In the genomic region with DNA sequence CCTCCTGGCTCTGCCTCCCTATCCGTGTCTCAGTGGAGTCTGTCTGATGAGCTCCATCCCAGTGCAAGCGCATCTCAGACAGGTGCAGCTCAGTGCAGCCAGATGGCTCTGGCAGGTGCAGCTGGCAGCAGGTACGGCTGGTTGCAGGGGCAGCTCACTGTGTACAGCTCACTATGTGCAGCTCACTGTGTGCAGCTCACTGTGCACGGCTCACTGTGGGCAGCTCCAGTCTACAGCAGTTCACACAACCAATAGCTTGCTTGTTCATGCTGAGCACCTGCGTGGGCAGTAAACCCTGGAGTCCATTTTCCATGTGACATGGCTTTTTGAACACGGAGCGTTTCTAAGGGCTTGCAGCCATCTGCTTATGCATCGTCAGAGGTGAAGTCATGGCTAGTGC, we compare ENCODE assay signal across 10 mouse cellular contexts. TPM values are rescaled to one million over a fixed set of nuclear protein-coding genes. Genes with fewer than 3 reads are reported as not detected.
DNase-seq lines count a peak whose midpoint lies in the region; ATAC-seq and TF ChIP-seq lines count a peak whose summit lies in the region.
"Had no signal": no experiment of that assay in that cellular context is flagged by ENCODE, and none has a peak within 500 bp of the region (broad histone marks: within the 10 kb centered on the region; RNA-seq: fewer than 3 reads in every experiment).

No protein-coding gene starts in this region.

- ATAC-seq in forebrain, embryonic 15.5 days (replicated peaks), result 0 out of 2 replicates have a peak, but pooled peaks have one; percentile 28
- no peak for ATAC-seq in kidney, postnatal 0 days (replicated peaks; ENCODE audit: low FRiP score, low read depth)

- H3K27ac ChIP-seq in forebrain, embryonic 15.5 days (replicated peaks), result no peak overlapping the region
- H3K27ac ChIP-seq in forebrain, embryonic 10.5 days, result no peak overlapping the region
- no peak overlapping the region for H3K27ac ChIP-seq in kidney, postnatal 0 days

- H3K36me3 ChIP-seq in forebrain, embryonic 15.5 days, result no peaks in the 10 kb centered on the region
- no peaks in the 10 kb centered on the region for H3K36me3 ChIP-seq in forebrain, embryonic 10.5 days (replicated peaks)
- H3K36me3 ChIP-seq in kidney, postnatal 0 days (ENCODE audit: insufficient read depth, low read length), result no peaks in the 10 kb centered on the region

- H3K4me3 ChIP-seq in forebrain, embryonic 15.5 days, result no peak overlapping the region
- H3K4me3 ChIP-seq in forebrain, embryonic 10.5 days, result no peak overlapping the region
- no peak overlapping the region for H3K4me3 ChIP-seq in kidney, postnatal 0 days (replicated peaks; ENCODE audit: low read depth, low read length)

- no peak for TF ChIP-seq CTCF in kidney, postnatal 0 days (IDR thresholded peaks at IDR 0.05; ENCODE audit: low read depth)

- no peak overlapping the region for H3K4me2 ChIP-seq in forebrain, embryonic 15.5 days (replicated peaks)
- H3K4me2 ChIP-seq in kidney, postnatal 0 days (ENCODE audit: low read length), result peak overlapping the region; percentile 37; the same call in 1 of the 2 replicates

- H3K27me3 ChIP-seq in forebrain, embryonic 15.5 days, result no peaks in the 10 kb centered on the region
- no peaks in the 10 kb centered on the region for H3K27me3 ChIP-seq in forebrain, embryonic 10.5 days (ENCODE audit: poor library complexity, severe bottlenecking)
- H3K27me3 ChIP-seq in kidney, postnatal 0 days (ENCODE audit: insufficient read depth, low read length), result no peaks in the 10 kb centered on the region

- no peak for DNase-seq in forebrain, embryonic 10.5 days (ENCODE audit: extremely low spot score, low spot score)
- DNase-seq in kidney, postnatal 0 days (ENCODE audit: low spot score), result no peak
- no peak for DNase-seq in kidney, adult 18-20 months
- DNase-seq in right cerebral cortex, postnatal 25 days, result peak; percentile 50
- no peak for DNase-seq in right cerebral cortex, adult 18-20 months
- no peak for DNase-seq in thymus, postnatal 4 days
- no peak for DNase-seq in ovary, postnatal 10 days (ENCODE audit: low spot score)
- DNase-seq: forebrain, postnatal 0 days; kidney, postnatal 36 days had no signal

- whole genome bisulfite sequencing in forebrain, embryonic 15.5 days, result 85% methylated on average over 8 of the region's 8 CpGs
- WGBS in forebrain, embryonic 10.5 days, result 90% methylated on average over 8 of the region's 8 CpGs
- 72% methylated on average over 8 of the region's 8 CpGs for WGBS in kidney, postnatal 0 days

- peaks cover 23% of the 10 kb centered on the region for H3K4me1 ChIP-seq in forebrain, embryonic 15.5 days
- H3K4me1 ChIP-seq in forebrain, embryonic 10.5 days, result peaks cover 36% of the 10 kb centered on the region
- peaks cover 33% of the 10 kb centered on the region for H3K4me1 ChIP-seq in kidney, postnatal 0 days (replicated peaks; ENCODE audit: insufficient read depth, low read length)

- H3K9me3 ChIP-seq in forebrain, embryonic 15.5 days, result no peaks in the 10 kb centered on the region
- H3K9me3 ChIP-seq in forebrain, embryonic 10.5 days, result no peaks in the 10 kb centered on the region
- H3K9me3 ChIP-seq in kidney, postnatal 0 days (replicated peaks; ENCODE audit: low read length), result no peaks in the 10 kb centered on the region

- H3K9ac ChIP-seq in forebrain, embryonic 15.5 days (replicated peaks), result no peak overlapping the region
- 0 out of 2 replicates have a peak overlapping the region, but pooled peaks have one; percentile 13 for H3K9ac ChIP-seq in kidney, postnatal 0 days (ENCODE audit: low read depth, low read length)
- H3K9ac ChIP-seq: forebrain, postnatal 0 days had no signal

RNA-seq across cellular contexts. Expression of gene Mcf2l, which starts 54.4 kb away (rescaled TPM):
- polyA plus RNA-seq in forebrain, embryonic 15.5 days (2015; fragmentation: Nextera tagmentation; extraction: Ambion mirVana), result 134 and 139 TPM in 2 replicates
- polyA plus RNA-seq in forebrain, embryonic 10.5 days (2016; fragmentation: Nextera tagmentation; extraction: Ambion mirVana), result 26.3 and 32.5 TPM in 2 replicates
- 10.9 and 11.2 TPM in 2 replicates for polyA plus RNA-seq in kidney, postnatal 0 days (2015; fragmentation: Nextera tagmentation; extraction: Ambion mirVana)
